Mouse (Mus musculus) ES-E14 (cell line): ENCODE measurements at regions not wholly inside any gene's neighbourhood (a gene's known extent, or its start where the extent isn't known, plus 50 kb on each side); places are given as distances from the start of the nearest gene placed in this dataset.

ENCODE experiments used
- DNase-seq: peaks from one replicate; pipeline ENCODE4 v3.0.0-alpha.2; 2013; ENCODE audit warnings: low read depth, low spot score
- H3K27ac ChIP-seq: 2 replicates; pipeline ENCODE4 v1.5.1; 2012; ENCODE audit warnings: low read depth, mild to moderate bottlenecking, low read length, moderate library complexity, mixed read lengths; ENCODE audit not compliant: poor library complexity, insufficient read depth, severe bottlenecking
- H3K36me3 ChIP-seq: 2 replicates; pipeline ENCODE4 v1.6.1; 2012; ENCODE audit warnings: mild to moderate bottlenecking, low read length, moderate library complexity, mixed read lengths; ENCODE audit not compliant: control insufficient read depth, poor library complexity, insufficient read depth, severe bottlenecking
- H3K4me1 ChIP-seq, 2 experiments: fragments of 150-350 bp in 1 of 2; sonication (generic) in 1 of 2; 2 replicates each; pipeline ENCODE4 v1.6.1; 2012; ENCODE audit warnings: low read length in 2 of 2, mild to moderate bottlenecking in 1 of 2, mixed read lengths in 1 of 2; ENCODE audit not compliant: control insufficient read depth in 2 of 2, insufficient read depth in 2 of 2, poor library complexity in 1 of 2
- H3K4me3 ChIP-seq, 2 experiments: fragments of 150-350 bp in 1 of 2; sonication (generic) in 1 of 2; 2 replicates each; pipeline ENCODE4 v1.5.1; 2012; ENCODE audit warnings: low read length in 2 of 2, low read depth in 1 of 2, mild to moderate bottlenecking in 1 of 2, mixed read lengths in 1 of 2; ENCODE audit not compliant: insufficient read depth in 1 of 2, poor library complexity in 1 of 2, severe bottlenecking in 1 of 2
- H3K9ac ChIP-seq: 2 replicates; pipeline ENCODE4 v1.6.1; 2012; ENCODE audit warnings: low read depth, mild to moderate bottlenecking, low read length, mixed read lengths; ENCODE audit not compliant: poor library complexity, insufficient read depth, severe bottlenecking
- H3K9me3 ChIP-seq: fragments of 150-350 bp; sonication (generic); 2 replicates; pipeline ENCODE4 v1.6.1; 2012; ENCODE audit warnings: low read depth, mild to moderate bottlenecking, low read length; ENCODE audit not compliant: control insufficient read depth, insufficient read depth
- CHD2 ChIP-seq: IDR thresholded peaks from 2 replicates; pipeline ENCODE4 v1.6.1; 2014; ENCODE audit warnings: mild to moderate bottlenecking, low read depth, low read length, inconsistent platforms
- HCFC1 ChIP-seq: IDR thresholded peaks from 2 replicates; pipeline ENCODE4 v1.6.1; 2012; ENCODE audit warnings: low read length, inconsistent platforms, borderline replicate concordance; ENCODE audit not compliant: insufficient read depth
- MAFK ChIP-seq: IDR thresholded peaks from 2 replicates; pipeline ENCODE4 v1.6.1; 2014; ENCODE audit warnings: mild to moderate bottlenecking, low read depth, low read length, inconsistent platforms; ENCODE audit not compliant: insufficient read depth
- ZC3H11A ChIP-seq: IDR thresholded peaks from 2 replicates; pipeline ENCODE4 v1.6.1; 2012; ENCODE audit warnings: low read depth, mild to moderate bottlenecking, inconsistent platforms, low read length, borderline replicate concordance
- ZNF384 ChIP-seq: IDR thresholded peaks from 2 replicates; pipeline ENCODE4 v1.6.1; 2012; ENCODE audit warnings: low read depth, low read length, inconsistent platforms
- in situ Hi-C, 2 experiments: fragments of 600-800 bp; cut with MboI; formaldehyde crosslinking; loops; one replicate each; pipeline ENCODE4 v1.15.1; 2025; ENCODE audit warnings: low sequenced_read_pairs in 2 of 2, inconsistent platforms in 1 of 2; ENCODE audit not compliant: unreplicated experiment in 2 of 2

- H3K27ac ChIP-seq = no peak overlapping the region
- no peaks in the 10 kb centered on the region for H3K4me1 ChIP-seq
- H3K36me3 ChIP-seq = no peaks in the 10 kb centered on the region
- in situ Hi-C loops = no loop called here
- H3K9me3 ChIP-seq = no peaks in the 10 kb centered on the region
- TF ChIP-seq ZNF384 (no peak), MAFK (no peak), HCFC1 (no peak), CHD2 (no peak), ZC3H11A (no peak)
- no peak overlapping the region for H3K9ac ChIP-seq
- H3K4me3 ChIP-seq = no peak overlapping the region
- DNase-seq = no peak
Measured at GRCm38 (mm10) chr13:103422997-103423396, 88.7 kb upstream of the Mast4 start.

- no peak overlapping the region for H3K9ac ChIP-seq
- H3K27ac ChIP-seq = no peak overlapping the region
- in situ Hi-C loops = no loop called here
- H3K36me3 ChIP-seq = no peaks in the 10 kb centered on the region
- no peaks in the 10 kb centered on the region for H3K9me3 ChIP-seq
- no peak for TF ChIP-seq ZNF384
- TF ChIP-seq ZC3H11A = no peak
- no peak for TF ChIP-seq MAFK
- TF ChIP-seq HCFC1 = no peak
- TF ChIP-seq CHD2 = no peak
- no peaks in the 10 kb centered on the region for H3K4me1 ChIP-seq
- no peak for DNase-seq
- H3K4me3 ChIP-seq = no peak overlapping the region
Measured at GRCm38 (mm10) chr13:103419146-103419545, 84.8 kb upstream of the Mast4 start.

- Histone ChIP-seq H3K9me3 (no peaks in the 10 kb centered on the region), H3K9ac (no peak overlapping the region), H3K4me3 (no peak overlapping the region), H3K4me1 (no peaks in the 10 kb centered on the region), H3K36me3 (no peaks in the 10 kb centered on the region), H3K27ac (no peak overlapping the region)
- DNase-seq = no peak
- TF ChIP-seq ZNF384 (no peak), ZC3H11A (no peak), HCFC1 (no peak), CHD2 (no peak), MAFK (no peak)
- in situ Hi-C loops = no loop called here
Measured at GRCm38 (mm10) chr13:103417256-103417655, 83.0 kb upstream of the Mast4 start.

- Histone ChIP-seq H3K4me3 (no peak overlapping the region), H3K9ac (no peak overlapping the region), H3K4me1 (no peaks in the 10 kb centered on the region), H3K9me3 (no peaks in the 10 kb centered on the region), H3K27ac (no peak overlapping the region), H3K36me3 (no peaks in the 10 kb centered on the region)
- in situ Hi-C loops = no loop called here
- no peak for DNase-seq
- TF ChIP-seq MAFK = no peak
- TF ChIP-seq CHD2 = no peak
- no peak for TF ChIP-seq HCFC1
- no peak for TF ChIP-seq ZC3H11A
- no peak for TF ChIP-seq ZNF384
Measured at GRCm38 (mm10) chr13:103415335-103415734, 81.0 kb upstream of the Mast4 start.

GRCm38 (mm10) chr13:103412566-103412965 is 78.3 kb upstream of the Mast4 start:
- DNase-seq = no peak
- in situ Hi-C loops = no loop called here
- TF ChIP-seq ZC3H11A (no peak), CHD2 (no peak), HCFC1 (no peak), ZNF384 (no peak), MAFK (no peak)
- Histone ChIP-seq H3K9me3 (no peaks in the 10 kb centered on the region), H3K36me3 (no peaks in the 10 kb centered on the region), H3K27ac (no peak overlapping the region), H3K9ac (no peak overlapping the region), H3K4me1 (no peaks in the 10 kb centered on the region), H3K4me3 (no peak overlapping the region)
